Mouse (Mus musculus) monocyte, adult 2 months (primary cell): ENCODE results near the gene Prss56.

Experiments used
- DNase-seq, 2 experiments: peaks; one replicate each; pipeline ENCODE4 v3.0.0; 2022; ENCODE audit warnings: low spot score in 2 of 2, low read depth in 1 of 2

The Prss56 gene

DNA sequence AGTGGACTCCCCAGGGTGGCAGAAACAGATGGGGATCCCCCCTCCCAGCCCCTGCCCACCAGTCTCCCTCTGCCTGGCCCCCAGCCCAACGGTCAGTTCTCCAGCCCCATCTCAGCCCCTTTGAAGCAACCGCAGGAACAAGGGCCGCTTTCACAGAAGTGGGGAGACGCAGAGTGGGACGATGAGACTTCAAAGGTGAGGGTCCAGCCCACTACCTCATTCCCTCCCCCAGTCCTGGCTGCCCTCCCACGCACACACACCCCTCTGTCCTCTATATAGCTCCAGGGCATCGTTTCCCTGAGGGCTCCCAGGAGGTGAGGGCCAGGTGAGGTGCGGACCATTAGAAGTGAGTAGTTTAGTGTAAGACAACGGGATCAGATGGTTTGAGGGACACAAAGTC, at the start of gene Prss56:
Gene Prss56, plus strand, starts transcription at position 301 of the 400 bp plus-strand sequence.
- no peak for DNase-seq

DNA sequence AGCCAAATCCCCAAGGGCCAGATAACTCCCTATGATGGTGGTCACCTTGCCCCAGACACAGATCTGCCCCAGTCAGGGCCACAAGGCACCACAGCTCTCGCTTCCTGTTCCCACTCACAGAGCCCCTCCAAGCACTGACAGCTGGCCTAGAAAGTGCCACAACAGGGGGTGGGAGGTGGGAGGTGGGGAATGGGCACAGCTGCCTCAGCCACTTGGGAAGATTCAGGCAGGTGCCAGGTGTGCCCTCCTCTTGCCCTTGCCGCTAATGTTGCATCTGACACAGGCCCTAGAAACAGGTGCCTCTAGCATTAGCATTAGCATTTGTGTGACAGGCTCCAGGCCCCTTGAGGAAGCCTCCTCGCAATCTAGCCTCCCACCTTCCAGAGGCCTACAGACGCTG, 41.6 kb upstream of the Prss56 start:
- DNase-seq, result no peak

DNA sequence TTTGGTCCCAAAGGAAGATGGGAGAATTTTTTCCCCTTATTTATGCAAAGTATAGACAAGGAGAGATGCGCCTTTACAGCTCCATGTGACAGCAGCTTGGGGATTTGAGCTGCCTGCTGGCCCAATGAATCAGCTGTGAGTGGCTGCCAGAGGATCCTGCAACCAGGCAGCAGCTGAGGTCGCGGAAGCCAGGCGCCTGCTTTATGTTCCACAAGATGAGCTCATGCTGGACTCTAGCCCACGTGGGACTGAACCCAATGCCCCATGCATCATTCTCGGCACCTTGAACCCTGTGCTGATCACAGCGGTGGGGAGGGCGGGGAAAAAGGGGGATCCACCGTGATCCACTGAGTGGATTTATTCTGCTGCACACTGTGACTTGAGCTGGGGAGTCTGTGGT, 40.7 kb upstream of the Prss56 start:
- DNase-seq, result no peak

DNA sequence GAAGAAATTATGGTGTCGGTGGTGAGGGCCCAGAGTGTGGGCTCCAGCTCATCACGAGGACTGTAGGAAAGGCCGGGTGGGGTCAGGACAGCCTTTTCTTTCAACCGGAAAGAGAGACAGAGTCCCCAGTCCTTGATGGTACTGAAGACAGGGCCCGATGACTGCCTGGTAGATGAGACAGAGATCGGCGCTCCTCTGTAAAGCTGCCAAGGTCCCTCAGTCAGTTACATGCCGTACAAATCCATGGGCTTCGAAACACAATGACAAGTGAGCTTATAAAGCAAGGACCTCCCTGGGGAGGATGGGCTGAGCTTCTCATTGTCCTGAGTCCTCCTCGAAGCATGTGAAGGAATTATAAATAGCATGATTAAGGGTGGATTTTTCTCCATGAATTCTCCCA, 40.0 kb upstream of the Prss56 start:
- DNase-seq, result no peak

DNA sequence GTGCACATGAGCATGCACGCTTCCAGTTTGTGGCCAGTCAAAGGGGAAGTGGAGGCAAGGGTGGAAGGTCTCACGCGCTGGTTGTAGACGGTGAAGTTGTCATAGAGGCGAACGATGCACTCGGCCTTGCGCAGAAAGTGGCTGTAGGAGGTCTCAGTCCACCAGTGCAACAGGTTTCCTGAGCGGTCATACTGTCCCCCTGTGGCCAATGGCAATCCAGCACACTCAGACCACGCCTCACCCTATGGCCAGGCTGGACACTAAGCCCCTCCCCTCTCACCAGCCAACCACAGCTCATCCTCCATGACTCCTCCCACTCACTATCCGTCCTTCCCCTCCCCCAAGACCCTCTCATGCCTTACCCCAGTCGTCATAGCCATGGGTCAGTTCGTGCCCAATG, 33.7 kb upstream of the Prss56 start:
- no peak for DNase-seq

DNA sequence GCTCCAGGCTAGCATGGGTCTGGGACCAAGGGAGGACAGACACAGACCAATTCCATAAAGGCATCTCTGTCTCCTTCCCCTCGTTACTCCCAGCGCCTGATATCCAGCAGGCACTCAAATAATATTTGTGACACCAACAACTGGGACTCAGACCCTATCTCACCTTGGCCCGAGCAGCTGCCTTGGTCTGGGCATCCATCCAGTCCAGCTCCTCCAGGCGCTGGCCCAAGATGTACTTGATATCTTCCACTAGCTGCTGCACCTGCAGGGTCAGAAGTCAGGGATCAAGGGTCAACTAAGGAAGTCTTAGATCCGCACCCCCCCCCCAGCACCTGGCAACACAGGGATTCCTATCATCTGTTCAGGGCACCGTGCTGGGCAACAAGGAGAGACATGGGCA, 31.8 kb upstream of the Prss56 start:
- DNase-seq, result no peak

DNA sequence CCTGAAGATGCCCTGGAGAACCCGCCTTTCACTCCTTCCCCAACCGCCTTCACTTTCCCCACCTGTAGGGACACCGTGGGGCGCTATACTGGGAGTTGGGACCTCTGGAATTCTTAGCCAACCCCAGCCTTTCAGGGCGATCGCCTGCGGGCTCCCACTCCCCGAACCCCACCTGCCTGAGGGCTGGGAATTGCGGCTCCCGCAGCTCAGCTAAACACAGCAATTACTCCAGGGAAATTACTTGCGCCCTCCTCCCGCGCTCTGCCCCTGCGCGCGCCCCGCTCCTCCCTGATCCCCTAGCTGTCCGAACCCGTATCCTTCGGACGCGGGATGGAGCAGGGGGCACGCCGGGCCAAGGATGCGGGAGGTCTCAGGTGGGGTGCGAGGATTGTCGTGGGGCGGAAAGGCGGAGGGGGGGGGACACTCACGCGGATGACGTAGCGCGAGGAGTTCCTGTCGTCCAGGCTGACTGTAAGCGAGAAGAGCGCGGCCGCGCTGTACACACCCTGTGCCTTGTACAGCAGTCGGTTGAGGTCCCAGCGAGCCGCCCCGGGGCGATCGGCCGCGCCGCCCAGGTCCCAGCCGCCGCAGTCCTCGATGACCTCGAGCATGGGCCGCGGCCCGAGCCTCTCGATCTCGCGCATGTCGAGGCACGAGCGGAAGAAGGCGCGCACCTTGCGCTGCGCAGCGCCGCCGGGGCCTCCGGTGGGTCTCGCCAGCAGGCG, 29.2 kb upstream of the Prss56 start:
- DNase-seq, result no peak

DNA sequence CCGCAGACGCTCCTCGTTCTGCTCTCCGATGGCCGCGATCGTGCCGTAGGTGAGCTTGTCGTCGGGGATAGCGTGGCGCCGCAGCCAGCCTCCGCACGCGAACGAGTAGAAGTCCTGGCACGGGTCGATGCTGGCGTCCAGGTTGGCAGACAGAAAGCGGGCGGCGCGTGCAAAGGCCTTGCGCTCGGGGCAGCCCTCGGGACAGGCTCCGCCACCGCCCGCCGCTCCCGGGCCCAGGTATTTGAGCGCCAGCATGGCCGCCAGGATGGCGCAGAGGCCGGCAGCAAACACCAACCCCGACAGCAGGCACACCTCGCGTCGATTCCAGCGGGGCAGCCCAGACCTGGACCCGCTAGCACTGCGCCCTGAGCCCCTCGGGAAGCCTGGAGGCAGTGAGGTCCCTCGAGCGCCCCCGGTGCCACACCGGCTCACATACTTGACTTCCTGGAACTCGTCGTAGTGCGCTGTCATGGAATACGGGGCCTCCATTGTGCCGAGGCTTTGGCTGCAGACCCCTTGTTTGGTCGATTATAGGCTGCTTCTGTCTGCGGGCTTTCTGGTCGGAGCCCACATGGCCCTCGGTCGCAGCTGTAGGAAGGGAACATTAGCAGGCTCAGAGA, 28.5 kb upstream of the Prss56 start:
- DNase-seq, result no peak

DNA sequence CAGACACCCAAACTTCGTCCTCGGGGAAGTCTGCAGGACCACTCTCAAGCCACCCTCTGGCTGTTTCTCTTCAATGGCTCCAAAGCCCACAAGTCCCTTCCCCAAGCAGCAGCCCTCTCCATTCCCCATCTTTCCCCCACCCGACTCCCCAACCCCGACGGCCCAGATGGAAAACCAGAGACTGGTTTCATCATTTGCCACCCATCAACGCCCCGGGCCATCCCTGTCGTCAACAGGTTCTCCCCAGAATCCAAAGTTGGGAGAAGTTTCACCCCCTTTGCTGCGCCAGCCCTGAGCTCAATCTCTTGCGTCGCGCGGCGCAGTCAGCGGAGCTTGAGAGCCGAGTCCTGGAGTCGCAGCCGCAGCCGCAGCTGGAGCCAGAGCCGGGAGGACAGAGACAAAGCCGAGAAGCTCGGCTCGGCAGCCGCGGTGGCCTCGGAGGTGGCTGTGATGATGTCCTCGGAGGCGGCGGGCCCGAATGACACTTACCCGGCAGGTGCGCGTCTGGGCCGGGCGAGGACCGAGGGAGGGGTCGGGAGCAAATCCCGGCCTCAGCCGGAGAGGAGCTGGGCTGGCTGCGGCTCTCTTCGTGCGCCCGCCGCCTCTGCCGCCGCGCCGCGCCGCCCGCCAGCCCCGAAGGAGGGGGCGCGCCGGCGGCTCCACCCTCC, 27.4 kb upstream of the Prss56 start:
- DNase-seq, result no peak

DNA sequence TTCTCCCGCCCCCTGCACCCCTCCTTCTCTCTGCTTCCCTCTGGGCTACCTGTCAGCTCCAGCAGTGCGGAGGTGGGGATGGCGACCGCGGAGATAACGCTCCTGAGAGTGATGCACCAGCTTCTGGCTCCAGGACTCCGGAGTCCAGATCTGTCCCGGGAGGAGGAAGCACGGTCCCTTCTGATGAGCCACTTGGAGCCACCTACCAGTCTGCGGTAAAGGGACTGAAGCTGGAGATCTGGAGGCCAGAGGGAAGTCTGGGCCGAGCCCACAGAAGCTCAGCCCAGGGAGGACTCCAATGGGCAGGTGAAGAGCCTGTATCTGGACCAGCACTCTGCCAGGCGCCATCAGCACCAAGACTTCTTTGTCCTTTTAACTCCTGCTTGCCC, 26.9 kb upstream of the Prss56 start, which contains the start of gene Ecel1:
Gene Ecel1, minus strand, starts transcription at position 323 of the 389 bp plus-strand sequence.
- DNase-seq, result no peak

DNA sequence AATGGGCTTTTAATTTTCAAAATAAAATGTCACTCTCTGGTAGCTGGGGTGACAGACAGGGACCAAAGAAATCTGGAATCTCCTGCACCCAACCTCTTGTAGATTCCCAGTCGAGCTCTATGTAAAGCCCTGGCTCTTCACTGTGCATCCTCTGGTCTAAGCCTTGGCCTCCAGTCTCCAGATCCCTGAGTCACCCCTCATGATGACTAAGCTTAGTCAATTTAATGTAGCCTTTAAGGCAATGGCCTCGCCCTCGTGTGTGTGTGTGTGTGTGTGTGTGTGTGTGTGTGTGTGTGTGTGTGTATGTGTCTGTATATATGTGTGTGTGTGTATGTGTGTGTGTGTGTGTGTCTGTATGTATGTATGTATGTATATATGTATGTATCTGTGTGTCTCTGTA, 23.7 kb upstream of the Prss56 start:
- DNase-seq, result no peak

DNA sequence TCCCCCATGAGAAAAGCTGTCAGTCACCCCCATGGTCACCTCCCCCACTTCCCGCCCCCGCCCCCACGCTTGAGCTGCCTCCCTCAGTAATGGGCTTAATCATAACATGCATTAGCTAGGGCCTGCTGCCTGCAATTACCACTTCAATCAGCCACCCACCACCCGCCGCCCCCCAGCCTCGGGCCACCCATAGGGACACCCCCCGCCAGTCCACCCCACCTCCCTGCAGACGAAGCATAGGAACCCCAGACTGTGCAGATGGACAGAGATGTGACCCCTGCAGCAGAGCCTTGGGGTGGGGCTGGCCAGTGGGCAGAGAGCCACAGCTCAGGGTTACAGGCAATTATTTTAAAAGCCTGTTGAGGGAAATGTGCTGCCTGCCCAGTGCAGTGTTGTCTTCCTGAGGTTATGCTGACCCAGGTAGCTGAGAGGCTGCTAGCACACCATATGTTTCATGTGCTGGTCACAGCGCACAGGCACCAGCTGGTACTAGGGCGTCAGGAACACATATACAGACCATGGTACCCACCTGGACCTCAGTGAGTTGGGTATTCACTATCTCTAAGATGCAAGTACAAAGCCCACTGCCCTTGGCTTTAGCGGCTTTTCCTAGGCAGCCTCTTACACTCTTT, 18.8 kb upstream of the Prss56 start:
- no peak for DNase-seq

DNA sequence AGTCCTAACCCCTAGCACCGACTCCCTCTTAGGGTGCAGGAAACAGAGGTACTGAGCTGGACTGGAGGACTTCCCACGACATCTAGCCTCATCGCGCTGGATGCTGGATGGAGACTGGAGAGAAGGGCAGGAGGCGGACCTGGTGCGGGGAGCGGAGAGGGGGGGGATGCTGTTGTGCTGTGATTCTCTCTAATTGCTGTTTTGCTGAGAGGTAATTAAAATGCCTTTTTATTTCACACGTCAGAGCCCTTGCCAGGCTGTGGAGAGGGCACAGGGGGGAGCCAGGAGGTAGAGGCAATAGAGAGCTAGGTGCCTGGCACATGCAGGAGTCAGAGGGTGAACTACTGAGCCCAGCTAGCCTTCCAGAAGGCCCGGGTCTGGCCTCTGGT, 18.3 kb upstream of the Prss56 start:
- no peak for DNase-seq

DNA sequence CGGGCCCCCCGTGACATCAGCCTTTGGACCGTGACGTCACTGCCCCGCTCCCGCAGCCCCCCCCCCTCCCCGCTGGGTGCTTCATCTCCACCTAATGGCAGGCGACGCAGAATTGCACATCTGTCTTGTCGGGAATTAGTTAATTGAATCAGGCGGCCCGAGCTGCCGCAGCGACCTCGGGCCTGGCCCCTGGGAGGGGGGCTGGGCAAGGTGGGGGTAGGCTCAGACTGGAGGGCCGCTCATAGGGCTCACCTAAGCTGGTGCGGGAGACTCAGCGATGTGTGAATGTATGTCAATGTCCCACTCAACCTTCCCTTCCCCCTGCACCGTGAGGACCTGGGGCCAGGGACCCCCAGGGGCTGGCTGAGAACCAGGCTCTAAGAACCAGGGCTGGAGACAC, 12.7 kb upstream of the Prss56 start:
- DNase-seq, result no peak

DNA sequence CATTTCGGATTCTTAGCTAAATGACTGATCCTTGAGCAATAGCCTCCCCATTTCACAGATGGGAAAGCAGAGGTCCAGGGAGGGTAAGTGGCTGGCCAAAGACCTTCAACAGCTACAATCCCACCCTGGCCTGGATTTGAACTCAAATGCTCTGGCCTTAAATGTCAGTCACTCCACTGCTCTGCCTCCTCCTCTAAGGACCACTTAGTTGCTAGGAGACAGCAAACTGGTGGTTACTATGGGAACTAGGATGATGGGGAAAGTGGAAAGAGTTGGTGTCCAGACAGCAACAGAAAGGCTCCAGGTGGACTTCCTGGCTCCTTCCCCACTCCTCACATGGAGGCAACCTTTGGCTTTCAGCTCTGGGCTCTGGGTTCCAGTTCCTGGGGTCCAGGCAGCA, 11.8 kb upstream of the Prss56 start:
- no peak for DNase-seq

DNA sequence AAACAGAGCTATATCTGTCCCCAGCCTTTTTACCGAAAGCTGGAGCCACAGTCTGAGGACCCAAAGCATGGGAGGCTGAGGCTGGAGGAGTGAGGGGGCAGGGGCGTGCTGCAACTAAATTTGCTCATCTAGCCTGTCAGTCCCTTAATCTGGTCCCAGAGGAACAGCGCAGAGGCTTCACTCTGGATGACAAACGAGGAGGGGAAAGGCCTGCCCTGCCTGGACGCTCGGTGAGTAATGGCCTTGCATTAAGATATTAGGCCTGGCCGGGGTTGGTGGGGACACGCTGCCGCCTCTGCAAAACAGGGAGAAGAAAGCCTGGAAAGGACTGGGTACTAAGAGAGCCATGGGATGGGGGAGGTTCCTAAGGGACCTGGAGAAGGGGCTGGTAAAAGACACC, 10.8 kb upstream of the Prss56 start:
- DNase-seq, result no peak

DNA sequence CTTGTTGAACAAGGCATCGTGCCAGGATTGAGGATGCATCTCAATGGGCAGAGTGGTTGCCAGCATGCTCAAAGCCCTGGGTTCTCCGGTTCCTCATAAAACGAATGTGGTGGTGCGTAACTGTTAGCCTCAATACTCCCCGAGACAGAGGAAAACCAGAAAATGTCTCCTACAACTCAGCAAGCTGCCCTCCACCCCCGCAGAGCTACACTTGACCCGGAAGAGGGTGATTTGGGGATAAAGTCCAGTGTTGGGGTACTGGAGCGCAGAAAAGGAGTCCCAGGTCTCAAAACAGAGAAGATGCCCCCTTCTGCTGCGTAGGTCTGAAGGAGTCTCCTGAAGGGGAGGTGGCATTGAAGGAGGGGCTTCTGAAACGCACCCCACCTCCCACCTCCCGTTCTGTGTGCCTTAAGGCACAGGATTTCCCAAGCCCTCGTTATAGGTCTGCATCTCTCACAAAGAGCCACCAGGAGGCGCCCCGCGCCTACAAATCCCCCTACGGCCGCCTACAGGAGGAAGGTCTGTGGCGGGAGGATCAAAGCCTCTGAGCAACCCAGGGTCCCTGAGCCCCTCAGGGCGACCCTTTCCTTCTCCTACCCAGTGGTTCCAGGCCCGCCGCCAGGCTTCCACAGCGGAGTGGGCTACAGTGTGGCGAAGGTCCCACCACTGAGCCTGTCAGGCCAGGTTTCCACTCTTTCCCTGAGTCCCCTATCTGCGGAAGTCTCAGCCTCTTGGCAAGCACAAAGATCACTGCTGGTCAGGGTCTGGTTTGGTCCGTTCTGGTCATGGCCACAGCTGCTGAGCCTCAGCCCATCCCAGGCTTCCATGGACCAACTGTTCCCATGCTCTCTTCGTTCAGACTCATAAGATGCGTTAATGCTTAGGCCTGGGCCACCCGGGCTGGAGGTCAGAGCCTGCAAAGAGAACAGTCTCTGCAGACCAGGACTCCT, 8.8 kb upstream of the Prss56 start:
- peak in 1 of 2 experiments; percentile 48 for DNase-seq

DNA sequence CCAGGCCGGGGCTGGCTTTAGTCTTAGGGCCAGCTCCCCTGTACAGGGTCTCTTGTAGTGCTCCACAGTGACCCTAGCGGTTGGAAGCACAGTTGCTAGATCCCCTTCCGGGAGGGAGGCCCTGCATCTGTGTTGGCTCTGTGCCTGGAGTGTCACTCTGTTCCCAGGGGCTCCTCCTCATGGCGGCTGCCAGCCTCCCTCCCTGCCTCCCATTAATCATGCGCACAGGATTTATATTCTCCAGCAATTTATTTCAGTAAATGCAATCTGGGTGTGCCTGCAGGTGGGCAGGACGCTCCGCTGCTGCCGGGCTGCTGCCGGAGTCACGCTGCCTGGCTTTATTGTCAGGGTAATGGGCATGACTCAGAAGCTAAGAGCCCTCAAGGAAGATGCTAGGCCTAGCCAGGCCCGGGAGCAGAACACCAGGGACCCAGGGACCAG, 7.2 kb upstream of the Prss56 start:
- DNase-seq, result no peak

DNA sequence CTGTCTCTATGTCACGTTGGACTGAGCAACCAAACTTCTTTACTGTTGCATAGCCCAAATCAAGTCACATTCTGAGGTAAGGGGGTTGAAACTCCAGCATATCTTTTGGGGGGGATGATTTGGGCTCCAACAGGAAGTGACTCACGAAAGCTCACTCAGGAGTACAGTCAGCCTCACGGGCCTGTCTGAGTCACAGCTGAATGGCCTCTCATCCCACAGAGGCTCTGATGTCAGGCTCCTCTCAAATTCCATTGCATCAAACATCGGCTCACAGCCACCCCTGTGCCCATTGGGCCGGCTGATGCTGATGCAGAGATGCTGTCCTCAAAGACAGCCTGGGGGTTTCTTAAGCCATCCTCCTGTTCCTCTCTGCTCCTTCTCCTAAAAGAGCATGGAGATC, 2.2 kb upstream of the Prss56 start:
- no peak for DNase-seq

DNA sequence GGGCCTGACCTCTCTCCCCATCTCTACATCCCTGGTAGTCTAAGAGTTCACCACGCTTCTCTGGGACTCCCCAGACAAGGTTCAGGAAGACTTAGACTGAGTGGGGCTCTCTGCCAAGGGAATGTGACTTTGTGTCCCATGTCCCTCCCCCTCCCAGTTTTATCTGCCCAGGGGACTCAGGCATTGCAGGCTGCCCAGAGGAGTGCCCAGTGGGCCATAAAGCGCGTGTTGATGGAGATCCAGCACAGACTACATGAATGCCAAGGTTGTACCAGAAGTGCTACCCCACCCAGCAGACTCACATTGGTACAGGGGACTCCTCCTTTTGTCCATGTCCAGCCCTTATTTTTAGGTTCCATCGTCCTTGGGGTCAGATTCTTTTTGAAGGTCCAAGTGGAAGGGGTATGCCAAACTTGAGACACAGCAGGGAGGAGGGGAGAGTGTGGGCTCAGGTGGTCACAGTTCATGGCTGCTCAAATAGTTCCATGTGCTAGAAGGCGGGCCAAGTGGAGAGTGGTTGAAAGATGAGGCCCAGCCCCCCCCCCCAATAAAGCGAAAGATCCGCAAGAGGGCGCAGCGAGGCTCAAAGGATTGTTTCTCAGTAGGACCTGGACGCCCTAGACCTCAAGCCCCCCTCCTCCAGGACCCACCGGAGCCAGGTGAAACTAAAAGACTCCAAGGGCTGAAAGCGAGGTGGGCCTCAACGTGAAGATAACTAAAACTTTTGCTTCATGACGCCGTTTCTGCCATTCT, 1.1 kb downstream of the Prss56 start:
- no peak for DNase-seq
